Mouse (Mus musculus) layer of hippocampus, postnatal 25 days (tissue): ENCODE measurements at regions not wholly inside any gene's neighbourhood (a gene's known extent, or its start where the extent isn't known, plus 50 kb on each side); places are given as distances from the start of the nearest gene placed in this dataset.
"Not testable (repeated sequence)": the region's sequence is repeated elsewhere in the genome, so short reads cannot be mapped to it uniquely, and the experiment has no call there.

Source experiments
- DNase-seq, 2 experiments: peaks; one replicate each; pipeline ENCODE4 v3.0.0; 2022; ENCODE audit warnings: mixed read lengths in 2 of 2, low spot score in 1 of 2; ENCODE audit errors: extremely low spot score in 1 of 2

DNA sequence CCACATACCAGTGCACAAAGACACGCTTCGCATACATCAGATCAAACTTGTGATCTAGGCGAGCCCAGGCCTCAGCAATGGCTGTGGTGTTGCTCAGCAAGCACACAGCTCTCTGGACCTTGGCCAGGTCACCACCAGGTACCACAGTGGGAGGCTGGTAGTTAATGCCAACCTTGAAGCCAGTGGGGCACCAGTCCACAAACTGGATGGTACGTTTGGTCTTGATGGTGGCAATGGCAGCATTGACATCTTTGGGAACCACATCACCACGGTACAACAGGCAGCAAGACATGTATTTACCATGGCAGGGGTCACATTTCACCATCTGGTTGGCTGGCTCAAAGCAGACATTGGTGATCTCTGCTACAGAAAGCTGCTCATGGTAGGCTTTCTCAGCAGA, 214.2 kb upstream of the G2e3 start:
- DNase-seq = not testable (repeated sequence)

DNA sequence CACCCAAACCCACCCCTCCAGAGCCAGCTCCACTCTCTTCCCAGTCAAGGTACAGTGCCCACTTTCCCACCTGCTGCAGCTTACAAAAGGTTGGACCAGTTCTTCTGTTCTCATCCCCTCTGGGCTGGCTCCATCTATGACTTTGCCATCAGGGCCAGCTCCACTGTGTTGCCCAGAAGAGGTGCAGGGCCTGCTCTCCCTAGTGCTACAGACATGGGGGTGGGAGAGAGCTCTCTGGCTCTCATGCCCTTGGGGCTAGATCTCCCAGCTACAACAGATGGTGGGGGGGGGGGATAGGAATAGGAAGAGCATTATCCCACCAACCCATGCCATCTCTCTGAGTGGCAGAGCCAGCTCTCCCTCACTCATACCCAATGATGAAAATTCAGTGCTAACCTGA, 219.6 kb upstream of the G2e3 start:
- DNase-seq = no peak

DNA sequence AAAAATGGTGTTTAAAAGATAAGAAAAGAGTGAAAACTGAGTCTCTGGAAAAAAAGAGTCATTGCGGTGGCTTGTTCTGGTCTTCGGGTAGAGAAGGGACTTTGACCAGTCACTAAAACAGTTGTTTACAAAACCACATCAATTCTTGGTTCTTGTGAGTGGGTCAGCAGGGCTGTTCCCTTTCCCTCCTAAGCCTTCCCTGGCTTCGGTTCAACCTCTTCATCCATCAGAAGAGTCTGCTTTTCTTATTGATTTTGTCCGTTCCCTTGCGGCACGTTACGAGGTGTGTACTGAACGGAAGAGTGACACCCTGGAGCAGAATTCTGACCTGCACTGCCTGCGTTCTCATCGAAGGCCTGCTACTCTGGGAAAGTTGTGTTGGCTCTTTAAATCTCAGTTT, 229.1 kb upstream of the G2e3 start:
- no peak for DNase-seq

DNA sequence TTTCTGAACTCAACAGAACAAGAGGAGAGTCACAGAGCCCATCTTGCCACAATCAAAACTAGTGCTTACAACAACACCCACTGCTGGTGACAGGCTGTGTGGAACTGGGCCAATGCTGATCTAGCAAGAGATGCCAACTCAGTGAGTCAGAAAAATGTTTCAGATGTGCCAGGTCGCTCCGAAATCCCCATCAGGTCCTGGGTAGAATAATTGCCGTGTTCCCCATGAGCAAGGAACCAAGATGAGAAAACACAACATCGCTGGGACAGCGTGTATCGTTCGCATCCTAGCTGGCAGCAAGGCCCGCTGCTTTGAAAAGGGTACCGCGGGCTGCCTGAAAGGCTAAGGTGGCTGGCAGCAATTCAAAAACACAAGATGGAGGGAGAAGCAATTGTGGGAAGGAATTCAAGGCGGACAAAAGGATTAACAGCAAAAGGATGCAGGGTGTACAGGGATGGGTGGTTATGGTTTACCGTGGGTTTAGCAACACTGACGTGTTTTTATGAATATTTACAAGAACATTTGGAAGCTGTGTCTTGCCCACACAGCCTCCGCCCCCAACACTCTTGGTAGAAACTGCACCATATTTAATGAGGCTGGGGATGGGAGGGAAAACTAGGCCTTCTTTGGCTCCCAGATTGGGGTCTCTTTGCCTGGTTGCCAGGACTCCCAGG, 229.7 kb upstream of the G2e3 start:
- peak; percentile 74 to 80 for DNase-seq

DNA sequence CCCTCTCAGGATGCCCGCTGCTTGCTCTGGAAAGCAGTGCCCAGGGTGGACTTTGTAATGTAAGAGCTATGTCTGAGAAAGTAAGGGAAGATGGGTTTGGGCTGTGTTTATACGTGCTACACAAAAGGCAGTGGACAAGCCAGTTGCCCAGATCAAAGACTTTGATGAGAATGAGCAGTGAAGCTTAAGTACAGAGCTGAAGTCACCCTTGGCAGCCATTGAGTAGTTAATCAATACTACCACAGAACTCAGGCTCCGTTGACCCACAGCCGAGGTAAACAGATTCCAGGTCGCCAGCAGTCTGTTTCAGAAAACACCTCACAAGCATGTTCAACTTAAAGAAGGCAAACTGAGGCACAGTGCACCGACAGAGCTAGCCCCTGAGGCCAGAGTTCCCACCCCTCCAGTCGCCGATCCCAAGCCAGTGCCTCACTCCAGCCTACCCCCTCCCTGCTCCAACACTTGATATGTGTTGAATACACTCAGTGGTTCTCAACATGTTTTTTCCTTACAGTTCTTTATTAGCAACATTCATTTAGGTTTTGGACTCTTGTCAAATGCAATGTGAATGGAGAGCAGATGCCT, 230.3 kb upstream of the G2e3 start:
- DNase-seq = no peak

DNA sequence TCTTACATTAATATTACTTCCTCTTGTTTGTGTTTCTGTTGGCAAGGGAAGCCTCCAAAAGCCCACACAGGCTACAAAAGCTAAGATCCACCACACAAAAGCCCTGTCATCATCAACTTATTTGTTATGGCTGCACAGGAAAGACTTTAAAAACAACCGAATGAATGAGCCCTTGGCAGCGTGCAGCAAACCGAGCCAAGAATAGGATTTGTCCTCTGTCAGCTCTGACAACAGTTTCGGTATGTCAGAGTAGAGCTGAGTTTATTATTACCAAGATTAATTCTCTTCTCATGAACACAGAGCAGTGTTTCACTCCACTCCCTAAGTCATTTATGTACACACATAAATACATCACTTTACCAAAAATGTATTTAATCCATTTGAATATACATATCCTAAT, 236.1 kb upstream of the G2e3 start:
- DNase-seq = no peak

DNA sequence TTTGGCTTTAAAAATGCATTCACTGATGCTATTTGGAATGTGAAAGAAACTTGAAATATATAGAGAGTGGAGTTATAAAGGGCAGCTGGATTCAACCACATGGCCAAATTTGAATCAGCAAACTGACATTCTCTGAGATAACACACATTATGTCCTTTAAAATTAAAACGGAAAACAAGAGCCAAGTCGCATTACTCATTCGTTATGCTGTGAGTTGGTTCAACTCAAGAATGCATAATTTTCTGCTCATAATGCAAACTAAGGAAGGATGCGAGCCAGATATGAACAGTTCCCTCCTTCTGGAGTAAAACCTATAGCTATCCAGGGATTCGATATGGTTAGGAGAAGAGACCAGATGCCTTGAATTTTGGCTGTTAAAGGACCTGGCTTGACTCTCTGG, 239.8 kb upstream of the G2e3 start:
- no peak for DNase-seq

DNA sequence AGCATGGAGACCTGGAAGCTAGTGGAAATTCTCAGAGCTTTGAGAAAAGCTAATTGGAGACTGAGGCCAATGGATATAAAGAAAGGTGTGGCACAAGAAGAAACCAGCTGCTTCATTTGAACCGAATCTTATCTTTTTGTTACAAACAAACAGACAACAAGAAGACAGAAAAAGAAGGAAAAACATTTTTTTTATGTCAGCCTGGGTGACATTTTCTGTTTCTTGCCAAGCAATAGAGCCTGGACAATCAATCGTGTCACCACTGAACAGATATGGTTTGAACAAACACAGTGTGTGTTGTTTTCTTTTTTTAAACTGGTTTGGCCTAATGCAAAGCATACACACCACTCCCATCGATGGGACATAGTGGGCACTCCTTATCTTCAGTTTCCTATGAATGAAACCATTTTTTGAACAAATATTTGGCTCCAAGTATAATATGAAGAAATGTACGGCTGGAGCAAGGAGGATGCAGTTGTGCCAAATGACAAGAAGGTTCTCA, 244.3 kb upstream of the G2e3 start:
- DNase-seq = no peak

DNA sequence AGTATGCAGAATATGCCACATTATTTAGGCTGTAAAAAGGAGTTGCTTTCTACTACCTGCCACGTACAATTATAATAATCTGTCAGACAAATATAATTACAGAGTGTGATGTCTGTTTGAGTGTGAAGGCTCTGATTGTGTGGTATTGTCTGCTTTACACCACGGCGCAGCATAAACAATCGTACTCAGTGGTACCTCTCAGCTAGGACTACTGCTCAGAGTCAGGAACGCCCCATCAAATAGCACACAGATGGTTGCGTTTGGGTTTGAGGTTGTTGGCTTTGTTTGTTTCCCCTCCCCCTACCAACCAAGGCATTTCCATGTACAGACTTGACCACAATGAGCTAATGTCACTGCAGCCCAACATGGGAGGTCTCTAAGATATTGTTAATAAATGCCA, 246.2 kb upstream of the G2e3 start:
- no peak for DNase-seq

DNA sequence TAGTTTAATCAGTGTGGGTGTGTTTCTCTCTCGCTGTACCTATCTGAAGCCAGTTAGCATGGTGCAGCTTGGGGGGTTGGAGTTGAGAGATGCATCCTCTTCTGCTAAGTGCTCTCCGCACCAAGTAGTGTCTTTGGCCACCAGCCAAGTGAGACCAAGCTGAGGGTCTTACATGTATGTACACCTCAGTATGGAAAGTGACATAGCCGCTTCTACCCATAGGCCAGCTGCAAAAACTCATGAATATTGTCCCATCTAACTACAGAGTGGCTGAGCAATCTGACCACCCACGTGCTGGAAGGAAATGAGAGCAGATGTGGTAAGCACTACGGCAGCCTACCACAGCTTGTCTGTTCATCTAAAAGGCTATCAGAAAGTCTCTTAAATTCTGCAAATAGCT, 247.0 kb upstream of the G2e3 start:
- DNase-seq = no peak

DNA sequence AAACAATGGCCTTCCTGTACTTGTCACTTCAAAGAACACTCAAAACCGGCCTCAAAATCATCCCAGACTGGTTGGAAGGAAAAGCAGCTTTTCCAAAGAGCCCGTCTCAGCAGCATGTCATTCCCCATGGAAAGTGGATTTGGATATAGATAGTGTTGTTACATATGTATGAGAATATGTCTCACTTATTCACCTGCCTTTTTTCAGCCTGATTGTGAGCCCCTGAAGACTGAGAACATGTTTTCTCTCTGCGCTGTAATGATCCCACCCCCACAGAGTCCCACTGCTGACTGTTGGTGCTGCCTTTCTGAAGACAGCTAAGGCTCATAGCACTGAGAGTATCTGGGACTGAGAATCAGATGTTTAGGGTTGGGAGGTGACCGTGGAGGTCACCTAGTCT, 251.9 kb upstream of the G2e3 start:
- DNase-seq = no peak

DNA sequence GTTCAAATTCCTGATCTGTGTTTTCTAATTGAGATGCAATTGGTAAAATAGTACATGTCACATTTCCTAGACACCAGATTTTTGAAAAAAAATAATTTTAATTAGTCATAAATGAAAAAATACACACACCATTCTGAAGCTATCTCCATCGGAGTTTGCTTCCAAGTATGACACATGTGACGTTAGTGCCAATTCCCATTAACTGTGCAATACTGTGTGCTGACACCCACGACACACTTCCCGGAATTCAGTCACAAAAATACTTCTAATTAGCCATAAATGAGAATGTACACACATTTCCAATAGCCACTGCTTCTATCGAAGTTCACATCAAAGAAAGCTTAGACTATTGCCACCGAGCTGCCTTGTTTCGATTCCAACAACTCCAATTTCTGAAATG, 258.5 kb upstream of the G2e3 start:
- DNase-seq = no peak

DNA sequence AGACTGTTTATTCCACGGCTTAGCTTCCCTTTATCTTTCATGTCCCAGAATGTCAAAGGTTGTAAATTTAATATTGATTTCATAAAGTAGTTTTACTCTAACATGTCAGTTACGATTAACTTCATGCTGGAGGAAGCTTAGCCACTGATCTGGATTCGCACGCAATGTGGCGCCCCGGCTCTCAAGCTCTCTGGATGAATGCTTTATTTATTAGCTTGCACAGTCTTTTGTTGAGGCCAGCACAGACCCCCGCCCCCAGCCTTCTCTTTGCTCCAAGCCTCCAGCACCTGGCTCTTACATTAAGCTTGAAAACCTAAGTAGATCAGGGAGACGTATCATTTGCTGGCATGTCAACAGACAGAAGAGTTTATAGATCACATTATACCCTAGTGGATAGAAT, 266.1 kb upstream of the G2e3 start:
- no peak for DNase-seq

DNA sequence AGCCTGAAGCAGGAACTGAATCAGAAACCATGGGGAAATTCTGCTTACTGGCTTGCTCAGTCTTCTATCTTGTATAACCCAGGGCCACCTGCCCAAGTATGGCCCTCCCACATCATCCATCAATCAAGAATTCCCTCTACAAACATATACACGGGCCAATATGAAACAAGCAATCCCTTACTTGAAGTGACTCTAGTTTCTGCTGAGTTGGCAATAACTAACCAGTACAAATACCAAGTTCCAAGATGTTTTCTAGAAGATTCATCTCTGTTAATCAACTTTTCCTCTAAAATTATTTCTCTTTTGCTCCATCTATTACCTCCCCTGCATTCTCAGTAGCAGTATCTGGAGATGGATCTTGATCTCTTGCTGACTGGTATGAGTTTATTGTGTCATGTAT, 274.4 kb upstream of the G2e3 start:
- no peak for DNase-seq

DNA sequence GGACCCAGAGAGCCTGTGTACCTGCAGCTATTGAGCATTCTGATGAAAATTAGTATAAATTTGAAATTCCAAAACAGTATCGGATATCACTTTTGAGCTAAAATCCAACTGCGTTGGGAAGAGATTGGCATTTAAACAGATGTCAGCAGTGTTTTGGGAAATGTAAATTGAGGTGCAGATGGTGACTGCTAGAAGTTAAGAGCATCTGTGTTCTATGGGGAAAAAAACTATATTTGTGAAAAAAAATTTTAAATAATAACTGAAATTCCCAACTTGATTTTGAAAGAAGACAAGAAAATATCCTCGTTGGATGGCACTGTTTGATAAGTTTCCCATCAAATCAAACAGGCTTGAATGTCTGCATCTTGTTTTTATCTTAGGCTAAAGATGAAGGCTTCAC, 286.9 kb upstream of the G2e3 start:
- no peak for DNase-seq

DNA sequence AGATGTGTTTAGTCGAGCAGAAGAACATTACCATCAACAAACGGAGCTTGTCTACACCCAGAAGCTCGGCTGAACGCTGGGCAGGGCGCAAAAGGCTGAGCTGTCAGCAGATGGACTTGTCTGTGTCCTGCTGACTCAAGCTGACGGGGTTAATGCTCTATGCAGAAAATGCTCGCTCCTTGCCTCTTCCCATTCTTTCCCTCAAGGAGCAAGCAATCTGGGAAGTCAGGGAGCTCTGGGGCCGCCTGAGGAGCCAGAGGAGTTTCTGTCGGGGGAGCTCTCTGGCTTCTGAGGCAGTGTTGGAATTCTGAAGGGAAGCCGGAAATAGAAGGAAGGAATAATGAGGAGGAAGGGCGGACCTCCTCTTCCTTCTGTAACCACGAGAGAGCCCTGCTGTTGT, 289.3 kb upstream of the G2e3 start:
- DNase-seq = peak; percentile 16 to 25

DNA sequence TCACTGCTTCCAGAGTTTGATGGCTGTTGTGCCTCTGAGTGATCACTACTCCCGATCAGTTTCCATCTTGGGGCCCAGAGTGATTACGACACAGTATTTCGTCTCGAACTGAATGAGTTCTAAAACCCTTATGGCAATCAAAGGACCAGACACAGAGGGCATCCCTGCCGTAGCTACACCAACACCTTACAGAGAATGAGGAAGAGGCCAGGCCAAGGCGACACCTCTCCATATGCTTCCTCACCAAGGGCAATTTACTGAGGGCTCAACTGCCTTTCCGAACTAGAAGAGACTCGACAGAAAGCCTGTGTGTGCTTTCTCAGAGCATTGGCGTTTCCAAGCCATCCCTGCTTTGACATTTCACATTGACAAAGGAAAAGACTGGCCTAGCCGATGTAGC, 289.8 kb upstream of the G2e3 start:
- DNase-seq = no peak

DNA sequence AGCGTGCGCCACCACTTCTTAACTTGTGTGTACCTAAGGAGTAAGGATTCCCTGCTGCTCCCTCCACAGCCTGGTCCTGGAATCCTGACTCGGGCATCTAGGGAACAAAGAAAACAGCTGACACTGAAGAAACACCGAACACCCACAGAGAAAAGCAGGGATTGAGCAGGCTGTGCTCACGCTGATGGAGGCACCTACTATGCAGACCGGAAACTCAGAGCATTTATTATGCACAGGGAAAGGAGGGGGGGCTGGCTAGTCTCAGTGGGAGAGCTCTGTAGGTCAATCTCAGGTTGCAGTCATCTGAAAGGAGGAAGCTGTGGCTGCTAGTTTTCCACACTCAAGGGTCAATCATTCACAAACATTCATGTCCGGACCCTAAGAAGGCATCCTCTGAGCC, 300.7 kb upstream of the G2e3 start:
- DNase-seq = no peak

DNA sequence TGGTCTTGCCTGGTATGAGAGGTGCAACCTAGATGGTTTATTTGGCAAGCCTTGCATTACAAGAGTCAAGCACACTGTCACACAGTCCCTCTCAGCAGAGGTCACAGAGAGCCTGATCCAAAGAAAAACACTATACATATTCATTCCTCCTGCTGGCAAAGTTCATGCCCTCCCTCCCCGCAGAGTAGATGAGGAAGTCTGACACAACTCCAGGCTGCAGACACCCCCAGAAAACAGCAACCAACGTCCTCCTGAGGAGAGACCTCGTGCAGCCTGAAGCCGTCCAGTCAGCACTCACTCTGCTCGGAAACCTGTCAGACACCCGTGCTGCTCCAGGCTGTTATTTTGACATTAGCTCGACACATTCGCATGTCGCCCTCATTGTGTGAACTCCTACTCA, 302.4 kb upstream of the G2e3 start:
- no peak for DNase-seq

DNA sequence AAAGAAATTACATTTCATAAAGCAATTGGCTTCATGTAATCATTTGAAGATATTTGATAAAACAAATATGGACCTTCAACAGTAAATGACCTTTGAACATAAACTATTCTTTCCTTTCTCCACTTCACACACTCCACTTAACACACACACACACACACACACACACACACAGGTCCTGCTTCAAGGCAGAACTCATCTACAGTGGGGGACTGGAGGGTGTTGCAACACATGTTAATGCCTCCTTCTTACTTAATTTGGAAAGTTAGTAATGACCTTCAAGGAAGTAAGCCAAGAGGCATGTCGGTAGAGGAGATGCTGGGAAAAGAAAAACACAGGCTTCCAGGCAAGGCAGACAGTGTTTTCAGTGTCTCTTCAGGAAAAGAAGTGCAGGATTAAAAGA, 302.8 kb upstream of the G2e3 start:
- DNase-seq = no peak

DNA sequence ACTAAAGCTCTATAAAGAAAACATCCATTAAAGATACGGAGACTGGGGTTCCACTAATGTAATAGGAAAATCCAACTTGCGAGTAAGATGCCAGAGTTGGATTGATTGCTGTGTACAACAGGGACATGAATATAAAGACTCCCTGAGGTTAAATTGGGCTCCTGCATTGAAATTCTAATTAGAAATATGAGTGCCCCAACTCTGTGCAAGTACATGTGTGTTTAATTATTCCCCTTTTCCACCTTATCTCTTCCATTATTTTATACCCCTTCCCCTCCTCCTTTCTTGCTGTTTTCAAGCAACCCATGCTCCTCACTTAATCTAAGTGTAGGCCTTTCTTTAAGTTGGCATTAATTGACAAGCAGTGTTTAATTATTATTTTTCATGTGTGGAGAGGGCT, 315.7 kb upstream of the G2e3 start:
- DNase-seq = no peak

DNA sequence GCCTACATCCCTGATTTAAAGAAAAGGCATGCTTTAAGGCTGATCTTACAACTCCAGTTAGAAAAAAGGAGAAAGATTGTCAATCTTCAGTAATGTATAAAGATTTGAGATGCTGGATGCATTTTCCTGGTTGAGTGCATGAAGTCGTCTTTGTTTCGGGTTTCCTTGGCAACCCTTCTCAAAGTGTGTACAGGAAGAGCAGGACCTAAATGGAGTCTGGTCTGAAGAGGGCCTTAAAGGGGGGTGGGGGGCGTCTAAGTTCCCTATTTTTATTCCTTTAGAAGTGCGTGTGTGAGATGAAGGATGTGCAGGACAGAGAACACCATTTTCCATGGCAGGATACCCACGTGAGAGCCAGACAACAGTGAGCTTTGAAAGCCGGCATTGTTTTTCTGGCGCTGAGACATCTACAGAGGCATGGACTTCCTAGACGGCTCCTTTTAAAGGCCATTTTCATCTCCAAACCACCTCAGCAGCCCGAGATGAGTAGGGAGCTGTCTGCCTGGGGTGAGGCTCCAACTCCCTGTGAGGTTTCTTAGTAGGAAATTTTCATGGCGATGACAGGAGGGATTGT, 319.2 kb upstream of the G2e3 start:
- DNase-seq = no peak
